Mouse (Mus musculus) ES-Bruce4 (cell line): ENCODE results near the gene Gpc6.

Experiments
- CTCF ChIP-seq: IDR thresholded peaks from one replicate; pipeline ENCODE4 v1.8.1; 2011; ENCODE audit warnings: low read depth, low read length
- EP300 ChIP-seq: IDR thresholded peaks from 2 replicates; pipeline ENCODE4 v1.6.1; 2011; ENCODE audit warnings: low read depth, low read length; ENCODE audit not compliant: insufficient read depth
- POLR2A ChIP-seq: IDR thresholded peaks from one replicate; pipeline ENCODE4 v1.8.1; 2011; ENCODE audit warnings: low read length; ENCODE audit not compliant: insufficient read depth

DNA sequence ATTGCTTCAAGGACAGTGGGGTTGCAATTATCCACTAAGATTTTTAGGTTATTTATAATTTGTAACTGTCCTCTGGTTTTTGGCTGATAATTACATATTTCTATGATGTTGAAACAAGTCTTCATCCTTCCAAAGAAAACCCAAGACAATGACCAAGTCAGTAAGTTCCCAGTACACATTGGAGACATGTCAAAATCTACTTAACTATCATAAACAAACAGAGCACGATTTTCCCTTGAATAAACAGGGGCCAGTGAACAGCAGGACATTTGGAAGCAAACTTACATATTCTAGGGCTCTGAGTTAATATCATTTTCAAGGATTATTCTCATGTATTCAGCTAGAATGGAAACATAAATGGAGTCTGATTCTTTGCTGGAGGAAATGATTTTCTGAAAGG is 205.2 kb downstream of the Gpc6 start:
- TF ChIP-seq CTCF (no peak), EP300 (no peak), POLR2A (no peak)
